Mouse (Mus musculus): ENCODE measurements at regions not wholly inside any gene's neighbourhood (a gene's known extent, or its start where the extent isn't known, plus 50 kb on each side); places are given as distances from the start of the nearest gene placed in this dataset.

- DNase-seq = no peak
Measured at GRCm38 (mm10) chr4:24006257-24006955, 489.8 kb upstream of the Mms22l start.

GRCm38 (mm10) chr4:24019178-24020104 is 476.8 kb upstream of the Mms22l start:
- peak; percentile 3 to 6 for DNase-seq

Small RNA genes lying in the stretch of these regions (microRNA-seq; reads per million reads assigned to microRNA genes)
- gene Gm25978 = 0 reads per million in 2 experiments

All from heart, adult 18-20 months (tissue).